Mouse (Mus musculus): ENCODE data around the gene Rfc4. TPM values are rescaled to one million over a fixed set of nuclear protein-coding genes. Genes with fewer than 3 reads are reported as not detected.
"Not testable (repeated sequence)": the region's sequence is repeated elsewhere in the genome, so short reads cannot be mapped to it uniquely, and the experiment has no call there.

Gene Rfc4
- polyA plus RNA-seq, 1 experiment from 2014 or later, result 77.3 TPM

DNA sequence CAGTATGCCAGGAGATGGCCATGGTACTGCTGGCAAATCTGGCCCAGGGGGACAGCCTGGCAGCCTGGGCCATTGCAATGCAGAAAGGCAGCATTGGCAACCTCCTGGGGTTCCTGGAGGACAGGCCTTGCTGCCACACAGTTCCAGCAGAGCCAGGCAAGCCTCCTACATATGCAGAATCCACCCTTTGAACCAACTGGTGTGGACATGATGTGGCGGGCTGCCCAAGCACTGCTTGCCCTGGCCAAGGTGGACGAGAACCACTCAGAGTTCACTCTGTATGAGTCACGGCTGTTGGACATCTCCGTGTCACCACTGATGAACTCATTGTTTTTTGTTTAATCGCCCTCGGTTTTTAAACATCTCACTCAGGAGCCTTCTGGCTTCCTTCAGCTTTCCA, 33.4 kb downstream of the Rfc4 start:
- H3K4me3 ChIP-seq (replicated peaks; ENCODE audit: low read depth, low read length), result no peak overlapping the region
- WGBS, result 94% methylated on average over 6 of the region's 6 CpGs
- H3K27me3 ChIP-seq (ENCODE audit: insufficient read depth, low read length), result no peaks in the 10 kb centered on the region
- H3K4me2 ChIP-seq (ENCODE audit: low read length), result no peak overlapping the region
- no peak overlapping the region for H3K9ac ChIP-seq (ENCODE audit: low read depth, low read length)
- DNase-seq (ENCODE audit: low spot score) (no peak), ATAC-seq (replicated peaks; ENCODE audit: low FRiP score, low read depth) (no peak)
- no peak overlapping the region for H3K27ac ChIP-seq
- no peaks in the 10 kb centered on the region for H3K9me3 ChIP-seq (replicated peaks; ENCODE audit: low read length)
- TF ChIP-seq CTCF (IDR thresholded peaks at IDR 0.05; ENCODE audit: low read depth), result no peak
- no peaks in the 10 kb centered on the region for H3K36me3 ChIP-seq (ENCODE audit: insufficient read depth, low read length)
- H3K4me1 ChIP-seq (replicated peaks; ENCODE audit: insufficient read depth, low read length), result no peaks in the 10 kb centered on the region

DNA sequence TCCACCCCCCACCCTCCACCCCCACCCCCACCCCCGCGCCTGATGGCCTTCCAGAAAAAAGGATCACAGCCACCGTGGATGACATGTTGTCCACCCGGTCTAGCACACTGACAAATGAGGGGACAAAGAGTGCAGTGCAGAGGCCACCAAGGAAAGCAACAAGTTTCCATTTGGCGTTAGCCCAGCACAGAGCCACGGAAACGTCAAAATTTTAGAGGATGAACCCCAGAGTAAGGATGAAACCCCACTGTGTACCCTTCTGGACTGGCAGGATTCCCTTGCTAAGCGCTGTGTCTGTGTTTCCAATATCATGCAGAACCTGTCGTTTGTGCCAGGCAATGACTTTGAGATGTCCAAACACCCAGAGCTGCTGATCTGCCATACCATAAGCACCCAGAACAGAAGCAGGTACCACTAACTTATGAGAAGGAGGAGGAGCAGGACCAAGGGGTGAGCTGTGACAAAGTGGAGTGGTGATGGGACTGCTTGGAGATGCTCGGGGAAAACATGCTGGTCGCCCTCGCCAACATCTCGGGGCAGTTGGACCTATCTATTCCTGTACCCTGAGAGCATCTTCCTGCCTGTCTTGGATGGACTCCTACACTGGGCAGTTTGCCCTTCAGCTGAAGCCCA, 34.1 kb downstream of the Rfc4 start:
- no peak overlapping the region for H3K9ac ChIP-seq (ENCODE audit: low read depth, low read length)
- TF ChIP-seq CTCF (IDR thresholded peaks at IDR 0.05; ENCODE audit: low read depth), result no peak
- no peak overlapping the region for H3K4me3 ChIP-seq (replicated peaks; ENCODE audit: low read depth, low read length)
- no peak overlapping the region for H3K27ac ChIP-seq
- no peaks in the 10 kb centered on the region for H3K36me3 ChIP-seq (ENCODE audit: insufficient read depth, low read length)
- no peaks in the 10 kb centered on the region for H3K9me3 ChIP-seq (replicated peaks; ENCODE audit: low read length)
- DNase-seq (ENCODE audit: low spot score), result no peak
- no peaks in the 10 kb centered on the region for H3K4me1 ChIP-seq (replicated peaks; ENCODE audit: insufficient read depth, low read length)
- no peak overlapping the region for H3K4me2 ChIP-seq (ENCODE audit: low read length)
- no peaks in the 10 kb centered on the region for H3K27me3 ChIP-seq (ENCODE audit: insufficient read depth, low read length)
- ATAC-seq (replicated peaks; ENCODE audit: low FRiP score, low read depth), result no peak
- 76% methylated on average over 13 of the region's 13 CpGs for WGBS

DNA sequence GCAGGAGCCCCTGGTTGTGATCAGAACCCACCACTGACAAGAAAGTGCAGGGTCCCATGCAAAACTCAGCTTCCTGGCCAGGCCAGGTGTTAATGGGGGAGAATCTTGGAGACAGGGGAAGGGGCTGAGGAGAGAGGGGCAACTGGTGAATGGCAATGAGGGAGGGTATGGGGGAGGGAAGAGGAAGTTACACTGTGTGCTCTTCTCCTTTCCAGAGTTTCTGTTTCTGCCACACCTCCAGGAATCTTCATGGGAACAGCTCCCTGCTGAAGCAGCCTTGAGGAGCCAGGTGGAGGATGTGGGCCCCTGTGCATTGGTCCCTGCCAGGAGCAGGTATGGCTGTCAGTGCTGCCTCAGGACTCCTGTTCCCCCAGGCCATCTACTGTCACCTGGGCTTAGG, 36.2 kb downstream of the Rfc4 start:
- not testable (repeated sequence) for H3K27me3 ChIP-seq (ENCODE audit: insufficient read depth, low read length); ATAC-seq (replicated peaks; ENCODE audit: low FRiP score, low read depth); H3K9ac ChIP-seq (ENCODE audit: low read depth, low read length); H3K36me3 ChIP-seq (ENCODE audit: insufficient read depth, low read length); DNase-seq (ENCODE audit: low spot score); H3K9me3 ChIP-seq (replicated peaks; ENCODE audit: low read length); H3K4me2 ChIP-seq (ENCODE audit: low read length); H3K4me3 ChIP-seq (replicated peaks; ENCODE audit: low read depth, low read length); H3K27ac ChIP-seq; H3K4me1 ChIP-seq (replicated peaks; ENCODE audit: insufficient read depth, low read length)

DNA sequence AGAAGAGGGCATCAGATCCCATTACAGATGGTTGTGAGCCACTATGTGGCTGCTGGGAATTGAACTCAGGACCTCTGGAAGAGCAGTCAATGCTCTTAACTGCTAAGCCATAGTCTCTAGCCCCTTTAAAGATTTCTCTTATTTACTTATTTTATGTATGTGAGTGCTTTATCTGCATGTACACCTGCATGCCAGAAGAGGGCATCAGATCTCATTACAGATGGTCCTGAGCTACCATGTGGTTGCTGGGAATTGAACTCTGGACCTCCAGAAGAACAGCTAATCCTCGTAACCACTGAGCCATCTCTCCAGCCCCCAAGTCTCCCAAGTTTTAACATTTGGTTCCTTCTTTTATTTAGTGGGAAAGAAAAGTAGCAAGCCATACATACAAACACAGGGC, 39.0 kb downstream of the Rfc4 start:
- peak; percentile 52 for TF ChIP-seq CTCF (IDR thresholded peaks at IDR 0.05; ENCODE audit: low read depth)
- H3K27ac ChIP-seq; H3K4me1 ChIP-seq (replicated peaks; ENCODE audit: insufficient read depth, low read length); H3K9me3 ChIP-seq (replicated peaks; ENCODE audit: low read length); H3K27me3 ChIP-seq (ENCODE audit: insufficient read depth, low read length); H3K36me3 ChIP-seq (ENCODE audit: insufficient read depth, low read length); H3K9ac ChIP-seq (ENCODE audit: low read depth, low read length); H3K4me3 ChIP-seq (replicated peaks; ENCODE audit: low read depth, low read length); H3K4me2 ChIP-seq (ENCODE audit: low read length); DNase-seq (ENCODE audit: low spot score); ATAC-seq (replicated peaks; ENCODE audit: low FRiP score, low read depth): not testable (repeated sequence)
- WGBS, result 82% methylated on average over 1 of the region's 1 CpGs

DNA sequence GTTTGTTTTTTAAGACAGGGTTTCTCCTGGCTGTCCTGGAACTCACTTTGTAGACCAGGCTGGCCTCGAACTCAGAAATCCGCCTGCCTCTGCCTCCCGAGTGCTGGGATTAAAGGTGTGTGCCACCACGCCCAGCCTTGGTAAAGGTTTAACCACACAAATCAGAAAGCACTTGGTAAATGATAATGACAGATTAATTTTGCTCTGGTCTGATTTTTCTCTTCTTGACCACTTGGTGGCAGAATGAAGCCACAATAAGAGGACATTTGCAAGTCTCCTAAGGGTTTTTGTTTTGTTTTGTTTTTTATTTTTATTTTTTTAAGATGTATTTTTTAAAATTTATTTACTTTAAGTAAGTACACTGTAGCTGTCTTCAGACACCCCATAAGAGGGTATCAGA, 39.8 kb downstream of the Rfc4 start:
- not testable (repeated sequence) for ATAC-seq (replicated peaks; ENCODE audit: low FRiP score, low read depth)

DNA sequence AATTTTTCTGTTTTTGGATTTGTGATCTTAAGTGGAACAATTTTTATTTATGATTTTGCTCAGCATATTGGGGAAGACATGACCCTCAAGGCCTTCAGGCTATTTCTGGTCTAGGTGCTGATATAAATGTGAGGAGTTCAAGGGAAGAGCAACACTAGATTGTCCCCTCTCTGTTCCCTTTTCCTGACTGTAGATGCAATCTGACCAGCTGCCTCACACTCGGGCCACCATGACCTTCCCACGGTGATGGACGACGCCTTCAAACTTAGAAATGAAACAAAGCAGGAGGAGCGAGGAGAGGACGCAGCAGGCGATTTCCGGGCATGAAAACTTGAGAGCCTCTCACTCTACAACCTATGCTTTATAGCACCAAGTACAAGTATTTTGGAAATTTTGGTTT, 40.4 kb downstream of the Rfc4 start:
- not testable (repeated sequence) for H3K4me1 ChIP-seq (replicated peaks; ENCODE audit: insufficient read depth, low read length); H3K36me3 ChIP-seq (ENCODE audit: insufficient read depth, low read length); DNase-seq (ENCODE audit: low spot score); ATAC-seq (replicated peaks; ENCODE audit: low FRiP score, low read depth); H3K4me2 ChIP-seq (ENCODE audit: low read length); H3K27ac ChIP-seq; H3K4me3 ChIP-seq (replicated peaks; ENCODE audit: low read depth, low read length); H3K9ac ChIP-seq (ENCODE audit: low read depth, low read length); H3K9me3 ChIP-seq (replicated peaks; ENCODE audit: low read length); H3K27me3 ChIP-seq (ENCODE audit: insufficient read depth, low read length)
- 61% methylated on average over 8 of the region's 8 CpGs for WGBS

More for the DNA sequence above, 39.8 kb downstream of the Rfc4 start:
- H3K4me3 ChIP-seq (replicated peaks; ENCODE audit: low read depth, low read length); H3K9me3 ChIP-seq (replicated peaks; ENCODE audit: low read length); H3K9ac ChIP-seq (ENCODE audit: low read depth, low read length); H3K27me3 ChIP-seq (ENCODE audit: insufficient read depth, low read length); H3K4me1 ChIP-seq (replicated peaks; ENCODE audit: insufficient read depth, low read length); H3K36me3 ChIP-seq (ENCODE audit: insufficient read depth, low read length); H3K4me2 ChIP-seq (ENCODE audit: low read length); H3K27ac ChIP-seq: not testable (repeated sequence)
- peak; percentile 76 for DNase-seq (ENCODE audit: low spot score)
- TF ChIP-seq CTCF (IDR thresholded peaks at IDR 0.05; ENCODE audit: low read depth), result peak; percentile 68
- 41% methylated on average over 4 of the region's 4 CpGs for WGBS

DNA sequence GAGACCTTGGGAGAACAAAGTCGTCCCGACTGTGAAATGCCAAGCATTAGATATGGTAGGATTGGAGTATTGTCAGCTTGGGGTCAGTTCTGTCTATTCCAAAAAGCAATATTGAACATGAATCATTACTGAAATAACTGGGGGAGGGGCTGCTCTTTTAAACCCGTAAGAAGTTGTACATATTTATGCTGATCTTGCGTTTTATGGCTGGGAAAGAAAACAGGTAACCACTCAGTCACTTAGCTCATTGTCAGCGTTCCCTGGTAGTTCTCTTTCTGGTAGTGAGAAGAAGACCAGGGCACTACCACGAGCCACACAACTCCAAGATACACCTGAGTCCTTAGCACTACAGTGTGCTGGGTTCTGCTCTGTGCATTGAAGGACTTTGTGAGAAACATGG, 50.0 kb downstream of the Rfc4 start:
- not testable (repeated sequence) for H3K4me1 ChIP-seq (replicated peaks; ENCODE audit: insufficient read depth, low read length); H3K9me3 ChIP-seq (replicated peaks; ENCODE audit: low read length); H3K27ac ChIP-seq; H3K9ac ChIP-seq (ENCODE audit: low read depth, low read length); H3K4me2 ChIP-seq (ENCODE audit: low read length); ATAC-seq (replicated peaks; ENCODE audit: low FRiP score, low read depth); DNase-seq (ENCODE audit: low spot score); H3K4me3 ChIP-seq (replicated peaks; ENCODE audit: low read depth, low read length); H3K36me3 ChIP-seq (ENCODE audit: insufficient read depth, low read length); H3K27me3 ChIP-seq (ENCODE audit: insufficient read depth, low read length)
- WGBS, result 77% methylated on average over 6 of the region's 6 CpGs

Small RNA genes lying within 50 kb of the gene (microRNA-seq; reads per million reads assigned to microRNA genes)
- not detected for gene Gm49346

Other genes with a start within 250 kb of the Rfc4 start
- gene Ahsg, start 236.5 kb downstream of the Rfc4 start, polyA plus RNA-seq (2015; fragmentation: Nextera tagmentation; extraction: Ambion mirVana), result 2.7 and 6.2 TPM in 2 replicates
- gene Fetub, start 209.4 kb downstream of the Rfc4 start, polyA plus RNA-seq (2015; fragmentation: Nextera tagmentation; extraction: Ambion mirVana), result 0.84 and 1.0 TPM in 2 replicates
- 0.07 and 0.15 TPM in 2 replicates for gene Hrg, start 176.7 kb downstream of the Rfc4 start, polyA plus RNA-seq (2015; fragmentation: Nextera tagmentation; extraction: Ambion mirVana)
- gene Kng2, start 98.3 kb downstream of the Rfc4 start, polyA plus RNA-seq (2015; fragmentation: Nextera tagmentation; extraction: Ambion mirVana), result 175 and 183 TPM in 2 replicates
- gene Kng1, start 69.9 kb downstream of the Rfc4 start, polyA plus RNA-seq (2015; fragmentation: Nextera tagmentation; extraction: Ambion mirVana), result 2.3 and 2.7 TPM in 2 replicates
- gene Eif4a2, start 20.3 kb downstream of the Rfc4 start, polyA plus RNA-seq (2015; fragmentation: Nextera tagmentation; extraction: Ambion mirVana), result 189 and 193 TPM in 2 replicates
- gene Adipoq, start 18.8 kb upstream of the Rfc4 start, polyA plus RNA-seq (2015; fragmentation: Nextera tagmentation; extraction: Ambion mirVana), result 0.17 and 0.89 TPM in 2 replicates
- 24.5 and 28.6 TPM in 2 replicates for gene St6gal1, start 97.0 kb upstream of the Rfc4 start, polyA plus RNA-seq (2015; fragmentation: Nextera tagmentation; extraction: Ambion mirVana)

Data from kidney, postnatal 0 days (tissue).